Mouse (Mus musculus) liver, adult 2 months (tissue): ENCODE results near the gene Atxn7l3.

Experiments
- CTCF ChIP-seq: fragments of 200-500 bp; IDR thresholded peaks from 2 replicates; pipeline ENCODE4 v1.5.1; 2011; ENCODE audit warnings: low read depth, low read length, control low read depth
- POLR2A ChIP-seq: fragments of 200-500 bp; IDR thresholded peaks from 2 replicates; pipeline ENCODE4 v1.6.1; 2011; ENCODE audit warnings: low read length, control low read depth; ENCODE audit not compliant: insufficient read depth; ENCODE audit errors: extremely low read depth

- no peak for TF ChIP-seq CTCF
- peak; percentile 77; the same call in 1 of the 2 replicates for TF ChIP-seq POLR2A
Observed at GRCm38 (mm10) chr11:102316572-102317297, 20.3 kb upstream of the Atxn7l3 start.
